Comparison of ENCODE assay signal across 9 mouse cellular contexts in the genomic region with DNA sequence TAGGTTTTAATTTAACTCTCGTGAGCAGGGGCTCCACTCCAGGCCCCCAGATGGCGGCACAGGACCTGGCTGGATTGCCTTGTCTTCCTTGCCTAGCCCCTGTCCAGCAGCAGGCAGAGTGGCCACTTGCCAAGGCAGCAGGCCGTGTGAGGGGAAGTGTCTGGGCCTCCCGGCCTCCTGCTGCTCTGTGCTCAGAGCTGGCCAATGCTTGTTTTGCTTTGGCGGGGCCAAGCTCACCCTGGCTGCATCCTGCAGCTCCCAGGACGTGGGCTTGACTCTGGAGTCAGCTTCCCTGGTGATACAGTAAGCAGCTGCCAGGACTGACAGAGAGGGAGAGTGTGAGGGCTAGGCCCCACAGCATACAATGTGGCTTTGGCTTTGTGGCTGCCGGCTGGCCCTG. TPM values are rescaled to one million over a fixed set of nuclear protein-coding genes. Genes with fewer than 3 reads are reported as not detected.
DNase-seq lines count a peak whose midpoint lies in the region; ATAC-seq and TF ChIP-seq lines count a peak whose summit lies in the region.
"Had no signal": no experiment of that assay in that cellular context is flagged by ENCODE, and none has a peak within 500 bp of the region (broad histone marks: within the 10 kb centered on the region; RNA-seq: fewer than 3 reads in every experiment).

No protein-coding gene starts in this region.

- TF ChIP-seq CTCF in Patski (IDR thresholded peaks at IDR 0.05), result no peak

- H3K4me2 ChIP-seq in hindbrain, embryonic 11.5 days (replicated peaks; ENCODE audit: low read depth, low read length), result peak overlapping the region; percentile 17
- H3K4me2 ChIP-seq in lung, embryonic 15.5 days, result no peak overlapping the region; the same call in 1 of the 2 replicates

- 8% methylated on average over 7 of the region's 7 CpGs for WGBS in hindbrain, embryonic 11.5 days
- WGBS in lung, embryonic 15.5 days, result 4% methylated on average over 7 of the region's 7 CpGs

- H3K27me3 ChIP-seq in Patski, result no peaks in the 10 kb centered on the region
- no peaks in the 10 kb centered on the region for H3K27me3 ChIP-seq in hindbrain, embryonic 11.5 days (ENCODE audit: control insufficient read depth, insufficient read depth, low read length)
- H3K27me3 ChIP-seq in lung, embryonic 15.5 days, result no peaks in the 10 kb centered on the region

- peak overlapping the region; percentile 63 for H3K27ac ChIP-seq in hindbrain, embryonic 11.5 days (ENCODE audit: low read depth, low read length)
- H3K27ac ChIP-seq in lung, embryonic 15.5 days, result peak overlapping the region; percentile 78

- CTCF ChIA-PET in Patski (lab: Charles Lee), result interaction anchor here (0.8 to 2.0 kb wide), 6 partner anchors 11 to 62 kb away, joined by 3 to 8 read pairs (median 4); no protein-coding TSS in a partner anchor

- H3K4me3 ChIP-seq in hindbrain, embryonic 11.5 days (ENCODE audit: low read depth, low read length), result no peak overlapping the region
- no peak overlapping the region for H3K4me3 ChIP-seq in lung, embryonic 15.5 days
- H3K4me3 ChIP-seq: megakaryocyte, embryonic 14.5 days had no signal

- peak; percentile 69 for DNase-seq in Patski (ENCODE audit: low read depth, low spot score)
- DNase-seq in cerebellum, postnatal 14 days, result peak; percentile 90 to 92
- peak; percentile 23 to 50 for DNase-seq in frontal cortex, postnatal 25 days (ENCODE audit: low spot score in 2 of 2)
- DNase-seq in hindbrain, embryonic 11.5 days (ENCODE audit: low spot score), result no peak
- DNase-seq in layer of hippocampus, postnatal 10 days (ENCODE audit: low spot score in 2 of 2), result peak; percentile 79 to 86
- peak; percentile 61 for DNase-seq in retina, embryonic 14.5 days (ENCODE audit: low spot score)

- H3K4me1 ChIP-seq in hindbrain, embryonic 11.5 days (replicated peaks; ENCODE audit: control insufficient read depth, insufficient read depth, low read length), result peaks cover 25% of the 10 kb centered on the region
- peaks cover 89% of the 10 kb centered on the region for H3K4me1 ChIP-seq in lung, embryonic 15.5 days

- H3K9ac ChIP-seq in hindbrain, embryonic 11.5 days (ENCODE audit: low read depth, low read length), result peak overlapping the region; percentile 29
- no peak overlapping the region for H3K9ac ChIP-seq in lung, embryonic 15.5 days

- in situ Hi-C loops in Patski (cut with MboI; ENCODE audit: low pct_unique_long_range_greater_than_20kb), result no loop called here

- no peaks in the 10 kb centered on the region for H3K9me3 ChIP-seq in hindbrain, embryonic 11.5 days (ENCODE audit: control insufficient read depth, low read length)
- H3K9me3 ChIP-seq in lung, embryonic 15.5 days, result no peaks in the 10 kb centered on the region
- H3K9me3 ChIP-seq: megakaryocyte, embryonic 14.5 days had no signal

- no peaks in the 10 kb centered on the region for H3K36me3 ChIP-seq in hindbrain, embryonic 11.5 days (ENCODE audit: control insufficient read depth, insufficient read depth, low read length)
- H3K36me3 ChIP-seq in lung, embryonic 15.5 days, result no peaks in the 10 kb centered on the region

- ATAC-seq in Patski, result peak; percentile 76
- ATAC-seq in hindbrain, embryonic 11.5 days (ENCODE audit: low FRiP score), result peak; percentile 36
- ATAC-seq in lung, embryonic 15.5 days (ENCODE audit: borderline replicate concordance, extremely low read depth, low FRiP score, low TSS enrichment), result peak; percentile 91
- ATAC-seq in monocyte, adult 5-6 weeks (replicated peaks; ENCODE audit: insufficient number of reproducible peaks, low FRiP score, low TSS enrichment, poor library complexity, severe bottlenecking), result no peak

- POLR2A ChIA-PET in Patski (lab: Charles Lee), result interaction anchor here (0.6 to 0.7 kb wide), 3 partner anchors 18 to 1088 kb away, joined by 3 read pairs; no protein-coding TSS in a partner anchor

RNA-seq across cellular contexts. Expression of a gene that starts 23.3 kb away (rescaled TPM):
- 31.1 TPM for polyA plus RNA-seq in Patski (2021)
- 6.5 and 7.6 TPM in 2 replicates for polyA plus RNA-seq in hindbrain, embryonic 11.5 days (2014; fragmentation: Nextera tagmentation; extraction: Ambion mirVana)
- 10 to 100 TPM; 13.4 to 14.2 TPM for total RNA-seq in layer of hippocampus, postnatal 10 days (2021)
- 12.6 and 13.5 TPM in 2 replicates for polyA plus RNA-seq in lung, embryonic 15.5 days (2015; fragmentation: Nextera tagmentation; extraction: Ambion mirVana)
- total RNA-seq in monocyte, adult 5-6 weeks (2017), result 19.7 to 21.3 TPM (median 21.2 TPM) in 3 replicates
